Mouse (Mus musculus) G1E-ER4 (cell line): ENCODE measurements around the gene Rbm31y. TPM values are rescaled to one million over a fixed set of nuclear protein-coding genes. Genes with fewer than 3 reads are reported as not detected.
"Not testable (repeated sequence)": the region's sequence is repeated elsewhere in the genome, so short reads cannot be mapped to it uniquely, and the experiment has no call there.

Experiments used
- GATA1 ChIP-seq: IDR thresholded peaks from one replicate; pipeline ENCODE4 v1.8.0; 2012; ENCODE audit warnings: low read length, inconsistent platforms
- polyA plus RNA-seq: library from polyadenylated mRNA; stranded (reverse); fragments of >175 nt; gene quantifications from 2 replicates; pipeline ENCODE4 v1.2.3, GENCODE M21; 2012

Rbm31y gene
- not detected in 2 replicates for polyA plus RNA-seq

- TF ChIP-seq GATA1: not testable (repeated sequence)
Measured at GRCm38 (mm10) chrY:17400461-17400860, at the start of gene Rbm31y. Gene Rbm31y (plus strand): TSS chrY:17400761.
